Mouse (Mus musculus) cortical plate, adult 2 months (tissue): ENCODE results near the gene Polr3e.

Source experiments
- CTCF ChIP-seq: fragments of 200-500 bp; IDR thresholded peaks from 2 replicates; pipeline ENCODE4 v1.5.1; 2011; ENCODE audit warnings: mild to moderate bottlenecking, control low read depth, low read length; ENCODE audit not compliant: insufficient read depth; ENCODE audit errors: extremely low read depth
- POLR2A ChIP-seq: fragments of 200-500 bp; IDR thresholded peaks from 2 replicates; pipeline ENCODE4 v1.6.1; 2011; ENCODE audit warnings: mild to moderate bottlenecking, low read length, control low read depth; ENCODE audit not compliant: insufficient read depth; ENCODE audit errors: extremely low read depth

DNA sequence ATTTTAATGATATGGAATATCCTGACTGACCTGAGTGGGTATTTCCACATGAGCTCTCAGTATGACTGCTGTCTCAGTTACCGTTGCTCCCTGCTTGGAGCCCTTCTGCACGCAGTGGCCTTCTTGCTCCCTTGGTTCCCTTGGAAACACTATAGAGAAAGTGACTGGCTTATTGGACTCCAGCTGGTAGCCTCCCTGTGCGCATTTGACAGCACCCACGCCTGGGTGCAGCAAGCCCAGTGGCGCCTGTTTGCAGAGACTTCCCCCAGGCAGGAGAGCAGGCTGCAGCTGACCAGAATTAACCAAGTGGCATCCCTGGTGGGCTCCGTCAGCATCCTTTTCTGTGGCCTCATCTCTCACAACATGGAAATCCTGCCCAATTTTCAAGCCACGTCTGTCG, 73.6 kb downstream of the Polr3e start:
- no peak for TF ChIP-seq CTCF
- no peak for TF ChIP-seq POLR2A
